Mouse (Mus musculus) megakaryocyte, embryonic 14.5 days (primary cell): ENCODE results near the gene Il1rn. TPM values are rescaled to one million over a fixed set of nuclear protein-coding genes. Genes with fewer than 3 reads are reported as not detected.

Experiments used
- H3K27me3 ChIP-seq: replicated peaks from 2 replicates; pipeline ENCODE3; 2012; ENCODE audit warnings: inconsistent platforms
- H3K36me3 ChIP-seq: replicated peaks from 2 replicates; pipeline ENCODE3; 2012; ENCODE audit warnings: low read length, inconsistent platforms, mixed read lengths
- H3K4me1 ChIP-seq: 2 replicates; pipeline ENCODE4 v1.6.1; 2012; ENCODE audit warnings: inconsistent platforms
- H3K4me3 ChIP-seq: replicated peaks from 2 replicates; pipeline ENCODE3; 2012; ENCODE audit warnings: moderate library complexity, mild to moderate bottlenecking, inconsistent platforms
- H3K9me3 ChIP-seq: 2 replicates; pipeline ENCODE4 v1.6.1; 2012; ENCODE audit warnings: inconsistent platforms
- FLI1 ChIP-seq: IDR thresholded peaks from 2 replicates; pipeline ENCODE4 v1.6.1; 2012; ENCODE audit warnings: low read length, inconsistent platforms, mixed read lengths
- GATA1 ChIP-seq: IDR thresholded peaks from 3 replicates; pipeline ENCODE4 v1.6.1; 2012; ENCODE audit warnings: mixed read lengths, low read length, inconsistent platforms, borderline replicate concordance
- polyA plus RNA-seq: library from polyadenylated mRNA; stranded (reverse); fragments of >175 nt; gene quantifications from 2 replicates; pipeline ENCODE4 v1.2.3, GENCODE M21; 2012; ENCODE audit warnings: low replicate concordance; ENCODE audit not compliant: insufficient read depth

Gene Il1rn
- polyA plus RNA-seq, 1 experiment = 0.07 TPM

GRCm38 (mm10) chr2:24345056-24345455, 8.4 kb downstream of the Il1rn start:
- no peaks in the 10 kb centered on the region for H3K9me3 ChIP-seq
- no peaks in the 10 kb centered on the region for H3K36me3 ChIP-seq
- H3K4me1 ChIP-seq = peaks cover 7% of the 10 kb centered on the region; the same call in 1 of the 2 replicates
- peaks cover 15% of the 10 kb centered on the region for H3K27me3 ChIP-seq
- no peak overlapping the region for H3K4me3 ChIP-seq
- TF ChIP-seq FLI1 = no peak
- no peak for TF ChIP-seq GATA1

GRCm38 (mm10) chr2:24347926-24348325, 11.3 kb downstream of the Il1rn start:
- Histone ChIP-seq H3K27me3 (peaks cover 9% of the 10 kb centered on the region), H3K4me1 (peaks cover 7% of the 10 kb centered on the region; the same call in 1 of the 2 replicates), H3K9me3 (no peaks in the 10 kb centered on the region), H3K4me3 (no peak overlapping the region), H3K36me3 (no peaks in the 10 kb centered on the region)
- TF ChIP-seq FLI1 (no peak), GATA1 (no peak)

GRCm38 (mm10) chr2:24351159-24351558, 14.5 kb downstream of the Il1rn start:
- TF ChIP-seq FLI1 (no peak), GATA1 (no peak)
- Histone ChIP-seq H3K27me3 (peaks cover 10% of the 10 kb centered on the region), H3K4me3 (no peak overlapping the region), H3K9me3 (no peaks in the 10 kb centered on the region), H3K36me3 (no peaks in the 10 kb centered on the region), H3K4me1 (peaks cover 7% of the 10 kb centered on the region; the same call in 1 of the 2 replicates)

- Histone ChIP-seq H3K9me3 (no peaks in the 10 kb centered on the region), H3K4me3 (no peak overlapping the region), H3K4me1 (0 out of 2 replicates have a peak, but pooled peaks cover under 1% of the 10 kb centered on the region), H3K36me3 (no peaks in the 10 kb centered on the region), H3K27me3 (peaks cover 12% of the 10 kb centered on the region)
- no peak for TF ChIP-seq FLI1
- TF ChIP-seq GATA1 = no peak
These were observed 16.4 kb downstream of the Il1rn start for GRCm38 (mm10) chr2:24353042-24353441.

DNA sequence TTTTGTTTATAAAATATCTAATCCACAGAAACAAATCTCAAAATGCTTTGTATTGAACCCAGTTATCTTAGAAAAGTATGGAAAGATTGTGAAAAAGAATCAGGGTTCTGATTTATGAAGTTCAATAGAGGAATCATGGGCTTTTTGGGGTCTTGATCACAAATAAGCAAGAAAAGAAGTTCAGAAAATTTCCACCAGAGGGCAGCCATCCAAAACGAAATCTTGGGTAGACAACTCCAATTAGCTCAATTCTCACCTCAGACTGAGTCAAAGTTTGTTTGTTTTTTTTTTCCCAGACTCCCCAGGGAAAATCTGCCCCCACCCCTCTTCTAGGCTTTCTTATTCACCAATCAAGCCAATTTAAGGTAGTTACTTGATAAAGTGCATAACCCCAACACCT, 21.0 kb downstream of the Il1rn start:
- peaks cover 9% of the 10 kb centered on the region for H3K27me3 ChIP-seq
- peaks cover 4% of the 10 kb centered on the region; the same call in 1 of the 2 replicates for H3K4me1 ChIP-seq
- no peaks in the 10 kb centered on the region for H3K9me3 ChIP-seq
- H3K4me3 ChIP-seq = no peak overlapping the region
- no peak for TF ChIP-seq FLI1
- no peak for TF ChIP-seq GATA1
- no peaks in the 10 kb centered on the region for H3K36me3 ChIP-seq

- Histone ChIP-seq H3K9me3 (no peaks in the 10 kb centered on the region), H3K36me3 (no peaks in the 10 kb centered on the region)
- no peak for TF ChIP-seq GATA1
- TF ChIP-seq FLI1 = no peak
These were observed 22.7 kb downstream of the Il1rn start for GRCm38 (mm10) chr2:24359347-24359746.

GRCm38 (mm10) chr2:24363818-24364217, 27.2 kb downstream of the Il1rn start:
- Histone ChIP-seq H3K4me1 (peaks cover 42% of the 10 kb centered on the region), H3K36me3 (no peaks in the 10 kb centered on the region), H3K4me3 (no peak overlapping the region), H3K27me3 (peaks cover 6% of the 10 kb centered on the region), H3K9me3 (no peaks in the 10 kb centered on the region)
- TF ChIP-seq GATA1 (no peak), FLI1 (no peak)

More at GRCm38 (mm10) chr2:24359347-24359746, 22.7 kb downstream of the Il1rn start:
- H3K4me3 ChIP-seq = no peak overlapping the region
- peaks cover 4% of the 10 kb centered on the region; the same call in 1 of the 2 replicates for H3K4me1 ChIP-seq
- H3K27me3 ChIP-seq = peaks cover 7% of the 10 kb centered on the region

GRCm38 (mm10) chr2:24366214-24366975, 29.7 kb downstream of the Il1rn start:
- Histone ChIP-seq H3K9me3 (no peaks in the 10 kb centered on the region), H3K27me3 (peaks cover 6% of the 10 kb centered on the region), H3K4me3 (no peak overlapping the region), H3K36me3 (no peaks in the 10 kb centered on the region), H3K4me1 (peaks cover 40% of the 10 kb centered on the region)
- TF ChIP-seq FLI1 (no peak), GATA1 (no peak)

DNA sequence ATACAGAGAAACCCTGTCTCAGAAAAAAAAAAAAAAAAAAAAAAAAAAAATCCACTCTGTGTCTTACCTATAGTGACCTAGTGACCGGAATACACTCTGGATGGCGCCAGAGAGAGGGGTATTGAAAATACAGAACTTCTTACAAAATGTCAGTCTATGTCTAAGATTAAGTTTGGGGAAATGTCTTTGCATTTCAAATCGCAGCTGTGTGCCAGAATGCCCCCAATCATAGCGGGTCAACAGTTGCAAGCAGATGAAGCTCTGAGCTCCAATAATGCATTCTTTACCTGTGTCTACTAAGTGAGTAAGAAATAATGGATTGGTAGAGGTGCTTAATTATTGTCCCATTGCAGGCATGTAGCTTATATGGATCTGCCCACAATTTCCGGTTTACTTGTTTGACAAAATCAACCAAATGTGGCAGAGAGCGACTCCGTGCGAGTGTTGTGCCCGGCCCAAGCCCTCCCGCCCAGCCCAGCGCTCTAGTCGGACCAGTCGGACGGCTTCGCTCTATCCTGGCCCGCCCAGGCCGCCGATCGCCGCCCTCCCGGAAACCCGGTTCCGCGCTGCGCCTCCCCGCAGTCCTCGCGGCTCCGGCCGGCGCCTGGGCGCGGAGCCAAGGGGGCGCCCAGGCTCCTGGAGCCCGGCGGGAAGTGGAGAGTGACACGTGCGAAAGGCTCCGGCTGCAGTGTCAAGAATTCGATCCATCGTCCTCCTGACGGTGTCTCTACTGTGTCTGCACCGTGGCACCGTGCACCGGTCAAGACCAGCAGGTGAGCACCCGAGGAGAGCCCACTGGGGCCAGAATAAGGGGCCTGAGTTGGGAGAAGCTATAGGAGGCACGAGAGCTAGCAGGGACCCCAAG, 30.6 kb downstream of the Il1rn start, which contains the start of gene Psd4:
TSS of gene Psd4 (plus strand) at position 551 of the 865 bp plus-strand sequence.
- peak within 1 kb of the TSS; percentile 91 for H3K4me3 ChIP-seq
- H3K36me3 ChIP-seq = no peaks in the 10 kb centered on the region
- H3K4me1 ChIP-seq = peaks cover 40% of the 10 kb centered on the region
- TF ChIP-seq GATA1 (no peak), FLI1 (no peak)
- no peaks in the 10 kb centered on the region for H3K9me3 ChIP-seq
- peaks cover under 1% of the 10 kb centered on the region for H3K27me3 ChIP-seq
